Mouse (Mus musculus): Measurements from ENCODE around the gene Sstr4. TPM values are rescaled to one million over a fixed set of nuclear protein-coding genes. Genes with fewer than 3 reads are reported as not detected.

Sstr4 gene
- total RNA-seq, 1 experiment: 0.98 TPM

- Histone ChIP-seq H3K9me3 (ENCODE audit: control insufficient read depth, insufficient read depth, low read depth, low read length) (no peaks in the 10 kb centered on the region), H3K36me3 (ENCODE audit: control insufficient read depth, insufficient read depth, low read length, poor library complexity, severe bottlenecking) (no peaks in the 10 kb centered on the region), H3K4me3 (ENCODE audit: insufficient read depth in 1 of 2, low read depth in 1 of 2, low read length in 2 of 2, poor library complexity in 1 of 2, severe bottlenecking in 1 of 2) (no peak overlapping the region), H3K4me1 (ENCODE audit: control insufficient read depth in 2 of 2, insufficient read depth in 2 of 2, low read length in 2 of 2, poor library complexity in 1 of 2) (no peaks in the 10 kb centered on the region), H3K9ac (ENCODE audit: insufficient read depth, low read depth, low read length, poor library complexity, severe bottlenecking) (no peak overlapping the region), H3K27ac (ENCODE audit: insufficient read depth, low read depth, low read length, poor library complexity, severe bottlenecking) (no peak overlapping the region)
- TF ChIP-seq ZNF384 (IDR thresholded peaks at IDR 0.05; ENCODE audit: low read depth, low read length): no peak
- in situ Hi-C loops (cut with MboI; ENCODE audit: low sequenced_read_pairs in 2 of 2, unreplicated experiment in 2 of 2): no loop called here
- no peak for DNase-seq (ENCODE audit: low read depth, low spot score)
These were observed 9.8 kb downstream of the Sstr4 start for GRCm38 (mm10) chr2:148404906-148405305.

- Histone ChIP-seq H3K4me3 (ENCODE audit: insufficient read depth in 1 of 2, low read depth in 1 of 2, low read length in 2 of 2, poor library complexity in 1 of 2, severe bottlenecking in 1 of 2) (0 out of 4 replicates have a peak overlapping the region, but pooled peaks of 1 of the 2 experiments have one; percentile 13), H3K27ac (ENCODE audit: insufficient read depth, low read depth, low read length, poor library complexity, severe bottlenecking) (no peak overlapping the region), H3K9ac (ENCODE audit: insufficient read depth, low read depth, low read length, poor library complexity, severe bottlenecking) (no peak overlapping the region), H3K9me3 (ENCODE audit: control insufficient read depth, insufficient read depth, low read depth, low read length) (no peaks in the 10 kb centered on the region), H3K4me1 (ENCODE audit: control insufficient read depth in 2 of 2, insufficient read depth in 2 of 2, low read length in 2 of 2, poor library complexity in 1 of 2) (no peaks in the 10 kb centered on the region), H3K36me3 (ENCODE audit: control insufficient read depth, insufficient read depth, low read length, poor library complexity, severe bottlenecking) (no peaks in the 10 kb centered on the region)
- in situ Hi-C loops (cut with MboI; ENCODE audit: low sequenced_read_pairs in 2 of 2, unreplicated experiment in 2 of 2): no loop called here
- DNase-seq (ENCODE audit: low read depth, low spot score): no peak
- no peak for TF ChIP-seq HCFC1 (IDR thresholded peaks at IDR 0.05; ENCODE audit: borderline replicate concordance, insufficient read depth, low read length)
- no peak for TF ChIP-seq MAFK (IDR thresholded peaks at IDR 0.05; ENCODE audit: insufficient read depth, low read depth, low read length)
- no peak for TF ChIP-seq ZNF384 (IDR thresholded peaks at IDR 0.05; ENCODE audit: low read depth, low read length)
- no peak for TF ChIP-seq ZC3H11A (IDR thresholded peaks at IDR 0.05; ENCODE audit: borderline replicate concordance, low read depth, low read length)
- no peak for TF ChIP-seq CHD2 (IDR thresholded peaks at IDR 0.05; ENCODE audit: low read depth, low read length)
These were observed 11.2 kb downstream of the Sstr4 start for GRCm38 (mm10) chr2:148406160-148406970.

GRCm38 (mm10) chr2:148406971-148407869 lies 12.1 kb downstream of the Sstr4 start:
- in situ Hi-C loops (cut with MboI; ENCODE audit: low sequenced_read_pairs in 2 of 2, unreplicated experiment in 2 of 2): no loop called here
- no peak overlapping the region for H3K9ac ChIP-seq (ENCODE audit: insufficient read depth, low read depth, low read length, poor library complexity, severe bottlenecking)

GRCm38 (mm10) chr2:148407870-148408760 lies 13.0 kb downstream of the Sstr4 start, which contains the start of gene Thbd:
Gene Thbd (minus strand): TSS chr2:148408188.
- DNase-seq (ENCODE audit: low read depth, low spot score): no peak
- H3K9ac ChIP-seq (ENCODE audit: insufficient read depth, low read depth, low read length, poor library complexity, severe bottlenecking): no peak within 1 kb of the TSS
- peak within 1 kb of the TSS; percentile 8 to 16; a peak in 2 of 4 replicates for H3K4me3 ChIP-seq (ENCODE audit: insufficient read depth in 1 of 2, low read depth in 1 of 2, low read length in 2 of 2, poor library complexity in 1 of 2, severe bottlenecking in 1 of 2)
- peak within 1 kb of the TSS; percentile 32; the same call in 1 of the 2 replicates for H3K27ac ChIP-seq (ENCODE audit: insufficient read depth, low read depth, low read length, poor library complexity, severe bottlenecking)
- in situ Hi-C loops (cut with MboI; ENCODE audit: low sequenced_read_pairs in 2 of 2, unreplicated experiment in 2 of 2): no loop called here
- no peak for TF ChIP-seq ZNF384 (IDR thresholded peaks at IDR 0.05; ENCODE audit: low read depth, low read length)
- no peak for TF ChIP-seq MAFK (IDR thresholded peaks at IDR 0.05; ENCODE audit: insufficient read depth, low read depth, low read length)
- no peak for TF ChIP-seq ZC3H11A (IDR thresholded peaks at IDR 0.05; ENCODE audit: borderline replicate concordance, low read depth, low read length)
- no peak for TF ChIP-seq HCFC1 (IDR thresholded peaks at IDR 0.05; ENCODE audit: borderline replicate concordance, insufficient read depth, low read length)
- TF ChIP-seq CHD2 (IDR thresholded peaks at IDR 0.05; ENCODE audit: low read depth, low read length): no peak
- no peaks in the 10 kb centered on the region for H3K36me3 ChIP-seq (ENCODE audit: control insufficient read depth, insufficient read depth, low read length, poor library complexity, severe bottlenecking)
- H3K9me3 ChIP-seq (ENCODE audit: control insufficient read depth, insufficient read depth, low read depth, low read length): no peaks in the 10 kb centered on the region
- no peaks in the 10 kb centered on the region for H3K4me1 ChIP-seq (ENCODE audit: control insufficient read depth in 2 of 2, insufficient read depth in 2 of 2, low read length in 2 of 2, poor library complexity in 1 of 2)

More at GRCm38 (mm10) chr2:148406971-148407869, 12.1 kb downstream of the Sstr4 start:
- Histone ChIP-seq H3K36me3 (ENCODE audit: control insufficient read depth, insufficient read depth, low read length, poor library complexity, severe bottlenecking) (no peaks in the 10 kb centered on the region), H3K9me3 (ENCODE audit: control insufficient read depth, insufficient read depth, low read depth, low read length) (no peaks in the 10 kb centered on the region), H3K27ac (ENCODE audit: insufficient read depth, low read depth, low read length, poor library complexity, severe bottlenecking) (no peak overlapping the region), H3K4me1 (ENCODE audit: control insufficient read depth in 2 of 2, insufficient read depth in 2 of 2, low read length in 2 of 2, poor library complexity in 1 of 2) (no peaks in the 10 kb centered on the region), H3K4me3 (ENCODE audit: insufficient read depth in 1 of 2, low read depth in 1 of 2, low read length in 2 of 2, poor library complexity in 1 of 2, severe bottlenecking in 1 of 2) (peak overlapping the region; percentile 8 to 16; a peak in 2 of 4 replicates)
- TF ChIP-seq ZC3H11A (IDR thresholded peaks at IDR 0.05; ENCODE audit: borderline replicate concordance, low read depth, low read length): no peak
- TF ChIP-seq ZNF384 (IDR thresholded peaks at IDR 0.05; ENCODE audit: low read depth, low read length): no peak
- no peak for TF ChIP-seq MAFK (IDR thresholded peaks at IDR 0.05; ENCODE audit: insufficient read depth, low read depth, low read length)
- no peak for TF ChIP-seq CHD2 (IDR thresholded peaks at IDR 0.05; ENCODE audit: low read depth, low read length)
- no peak for TF ChIP-seq HCFC1 (IDR thresholded peaks at IDR 0.05; ENCODE audit: borderline replicate concordance, insufficient read depth, low read length)
- no peak for DNase-seq (ENCODE audit: low read depth, low spot score)
